Mouse (Mus musculus) MEL (cell line): ENCODE measurements around the gene Nefh.

Experiments
- BHLHE40 ChIP-seq: IDR thresholded peaks from 2 replicates; pipeline ENCODE4 v1.6.1; 2012; ENCODE audit warnings: low read depth, mild to moderate bottlenecking, inconsistent platforms, low read length, improper control_type of control experiment, borderline replicate concordance
- CHD1 ChIP-seq: IDR thresholded peaks from 2 replicates; pipeline ENCODE4 v1.6.1; 2012; ENCODE audit warnings: low read depth, mild to moderate bottlenecking, inconsistent platforms, low read length, improper control_type of control experiment
- CTCF ChIP-seq, 3 experiments: IDR thresholded peaks in 2 of 3; conservative IDR thresholded peaks in 1 of 3; 2 replicates each; pipeline ENCODE4 v1.5.1; 2011 to 2012; ENCODE audit warnings: low read length in 3 of 3, low read depth in 2 of 3, mild to moderate bottlenecking in 2 of 3, improper control_type of control experiment in 1 of 3, inconsistent platforms in 1 of 3, mixed read lengths in 1 of 3, moderate library complexity in 1 of 3; ENCODE audit not compliant: control insufficient read depth in 1 of 3, insufficient read depth in 1 of 3, poor library complexity in 1 of 3, severe bottlenecking in 1 of 3
- EP300 ChIP-seq, 2 experiments: IDR thresholded peaks; 2 replicates each; pipeline ENCODE4 v1.6.1; 2011; ENCODE audit warnings: improper control_type of control experiment in 2 of 2, low read length in 2 of 2, low read depth in 1 of 2, mild to moderate bottlenecking in 1 of 2
- ETS1 ChIP-seq: IDR thresholded peaks from 2 replicates; pipeline ENCODE4 v1.6.1; 2012; ENCODE audit warnings: low read depth, mild to moderate bottlenecking, inconsistent platforms, low read length, improper control_type of control experiment, moderate library complexity
- MXI1 ChIP-seq: IDR thresholded peaks from 2 replicates; pipeline ENCODE4 v1.6.1; 2011; ENCODE audit warnings: mild to moderate bottlenecking, low read depth, low read length, improper control_type of control experiment
- NRF1 ChIP-seq: IDR thresholded peaks from 2 replicates; pipeline ENCODE4 v1.6.1; 2014; ENCODE audit warnings: low read depth, mild to moderate bottlenecking, inconsistent platforms, low read length, improper control_type of control experiment, moderate library complexity; ENCODE audit not compliant: poor library complexity, insufficient read depth, severe bottlenecking
- POLR2A ChIP-seq, 2 experiments: IDR thresholded peaks; 2 replicates each; pipeline ENCODE4 v1.6.1; 2011 to 2012; ENCODE audit warnings: low read length in 2 of 2, mild to moderate bottlenecking in 2 of 2, control low read depth in 1 of 2, improper control_type of control experiment in 1 of 2, low read depth in 1 of 2, moderate library complexity in 1 of 2; ENCODE audit not compliant: control insufficient read depth in 1 of 2, insufficient read depth in 1 of 2, poor library complexity in 1 of 2
- SMC3 ChIP-seq: IDR thresholded peaks from 2 replicates; pipeline ENCODE4 v1.6.1; 2011; ENCODE audit warnings: low read depth, low read length, improper control_type of control experiment
- ZMIZ1 ChIP-seq: IDR thresholded peaks from 2 replicates; pipeline ENCODE4 v1.6.1; 2012; ENCODE audit warnings: low read depth, mild to moderate bottlenecking, inconsistent platforms, low read length, improper control_type of control experiment, moderate library complexity

DNA sequence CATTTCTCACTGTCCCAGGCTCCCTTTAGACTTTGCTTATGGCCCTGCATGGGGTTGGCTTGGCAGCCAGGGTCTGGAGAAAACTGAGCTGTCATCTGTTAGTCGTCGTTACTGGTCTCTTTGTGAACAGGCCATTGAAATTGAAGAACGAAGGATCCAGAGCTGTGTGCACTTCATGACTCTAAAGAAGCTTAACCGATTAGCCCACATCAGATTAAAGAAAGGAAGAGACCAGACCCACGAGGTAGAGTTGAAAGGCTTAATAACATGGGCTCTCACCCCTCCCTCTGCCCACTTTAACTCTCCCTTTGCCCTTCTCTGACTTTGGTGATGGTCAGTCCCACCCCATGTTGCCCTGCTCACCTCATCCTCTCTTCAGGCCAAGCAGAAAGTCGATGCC is 45.9 kb downstream of the Nefh start:
- TF ChIP-seq NRF1 = no peak
- TF ChIP-seq SMC3 = no peak
- no peak for TF ChIP-seq CTCF (IDR thresholded peaks at IDR 0.05 in 2 of 3, conservative IDR thresholded peaks at IDR 0.05 in 1 of 3; ENCODE audit: control insufficient read depth in 1 of 3, insufficient read depth in 1 of 3, low read depth in 2 of 3, low read length in 3 of 3, poor library complexity in 1 of 3, severe bottlenecking in 1 of 3)
- no peak for TF ChIP-seq BHLHE40
- TF ChIP-seq EP300 (IDR thresholded peaks at IDR 0.05; ENCODE audit: low read depth in 1 of 2, low read length in 2 of 2) = no peak
- no peak for TF ChIP-seq MXI1
- no peak for TF ChIP-seq POLR2A (IDR thresholded peaks at IDR 0.05; ENCODE audit: control insufficient read depth in 1 of 2, insufficient read depth in 1 of 2, low read depth in 1 of 2, low read length in 2 of 2, poor library complexity in 1 of 2)
- TF ChIP-seq CHD1 = no peak
- TF ChIP-seq ZMIZ1 = no peak
- no peak for TF ChIP-seq ETS1
